In the genomic region with DNA sequence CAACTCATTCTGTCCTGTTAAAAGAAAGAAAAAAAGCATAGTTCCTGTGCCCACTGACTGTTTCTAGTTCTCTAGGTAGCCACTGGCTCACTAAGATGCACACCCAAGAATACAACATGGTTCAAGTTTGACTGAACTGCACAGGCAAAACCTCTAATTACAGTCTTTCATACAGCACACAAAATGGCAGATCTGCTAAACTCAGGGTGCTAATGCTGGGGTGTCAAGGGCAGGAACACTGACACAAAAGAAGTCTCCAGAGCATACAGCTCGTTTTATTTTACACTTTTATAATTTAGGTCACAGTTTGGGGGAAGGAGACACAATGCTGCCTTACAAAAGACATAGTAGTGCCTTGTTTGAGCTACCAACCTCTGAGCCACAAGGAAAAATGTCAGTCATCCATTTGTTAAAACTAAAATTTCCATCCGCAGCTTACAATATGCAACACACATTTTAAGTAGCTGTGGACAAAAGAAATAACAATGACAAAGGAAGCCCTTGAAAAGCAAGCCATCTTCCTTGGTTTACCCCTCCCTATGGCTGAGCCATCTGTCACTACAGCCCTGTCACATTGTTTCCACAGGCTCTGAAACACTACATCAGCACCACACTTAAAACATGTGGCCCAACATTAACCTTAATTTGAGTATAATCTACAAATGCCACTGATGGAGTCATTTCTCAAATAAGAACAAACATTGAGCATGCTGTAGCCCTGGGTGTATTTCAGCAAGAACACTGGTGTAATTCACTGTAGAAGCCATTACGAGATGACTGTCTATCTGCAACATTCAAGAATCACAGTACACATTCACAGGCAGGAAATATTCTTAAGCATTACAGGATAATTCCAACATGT, we compare ENCODE assay signal across 9 mouse cellular contexts. TPM values are rescaled to one million over a fixed set of nuclear protein-coding genes. Genes with fewer than 3 reads are reported as not detected.
DNase-seq lines count a peak whose midpoint lies in the region; ATAC-seq and TF ChIP-seq lines count a peak whose summit lies in the region.
"Had no signal": no experiment of that assay in that cellular context is flagged by ENCODE, and none has a peak within 500 bp of the region (broad histone marks: within the 10 kb centered on the region; RNA-seq: fewer than 3 reads in every experiment).

No protein-coding gene starts in this region.

- H3K27me3 ChIP-seq in cerebellum, adult 2 months (ENCODE audit: control insufficient read depth, insufficient read depth, low read length) = no peaks in the 10 kb centered on the region
- H3K27me3 ChIP-seq in forebrain, embryonic 15.5 days = no peaks in the 10 kb centered on the region
- no peaks in the 10 kb centered on the region for H3K27me3 ChIP-seq in liver, embryonic 16.5 days (ENCODE audit: control insufficient read depth, insufficient read depth, low read depth, low read length)

- WGBS in cerebellum, adult 2 months = 1% methylated on average over 3 of the region's 3 CpGs
- WGBS in forebrain, embryonic 15.5 days = 5% methylated on average over 3 of the region's 3 CpGs
- WGBS in liver, embryonic 16.5 days (ENCODE audit: insufficient replicate concordance) = 61% methylated on average over 3 of the region's 3 CpGs

- H3K4me2 ChIP-seq in forebrain, embryonic 15.5 days (replicated peaks) = peak overlapping the region; percentile 70
- H3K4me2 ChIP-seq in liver, embryonic 16.5 days (ENCODE audit: low read depth, low read length) = peak overlapping the region; percentile 27; the same call in 1 of the 2 replicates

- DNase-seq in cerebellum, adult 2 months = peak; percentile 52 to 71
- no peak for DNase-seq in cerebellum, adult 11-12 months
- DNase-seq in R1 (ENCODE audit: low read depth, low spot score) = peak; percentile 65
- peak; percentile 28 for DNase-seq in telencephalon, adult 2 months (ENCODE audit: low read depth, low spot score)
- DNase-seq in gastrocnemius, postnatal 4 days (ENCODE audit: low spot score in 2 of 2) = no peak
- no peak for DNase-seq in spleen, postnatal 10 days (ENCODE audit: low spot score in 2 of 2)

- peak; percentile 62 for ATAC-seq in forebrain, embryonic 15.5 days (replicated peaks)
- no peak for ATAC-seq in liver, embryonic 16.5 days (ENCODE audit: low read depth)

- H3K9ac ChIP-seq in forebrain, embryonic 15.5 days (replicated peaks) = peak overlapping the region; percentile 58
- no peak overlapping the region for H3K9ac ChIP-seq in liver, embryonic 16.5 days (ENCODE audit: low read depth, low read length)

- no peak for TF ChIP-seq POLR2A in cerebellum, adult 2 months (IDR thresholded peaks at IDR 0.05; ENCODE audit: borderline replicate concordance, insufficient read depth, low read length)

- H3K27ac ChIP-seq in cerebellum, adult 2 months (ENCODE audit: insufficient read depth, low read length) = peak overlapping the region; percentile 77; the same call in 1 of the 2 replicates
- H3K27ac ChIP-seq in forebrain, embryonic 15.5 days (replicated peaks) = peak overlapping the region; percentile 95
- H3K27ac ChIP-seq in liver, embryonic 16.5 days (ENCODE audit: low read length) = 0 out of 2 replicates have a peak overlapping the region, but pooled peaks have one; percentile 44

- no peaks in the 10 kb centered on the region for H3K9me3 ChIP-seq in forebrain, embryonic 15.5 days
- H3K9me3 ChIP-seq in liver, embryonic 16.5 days (replicated peaks; ENCODE audit: control insufficient read depth, low read length) = no peaks in the 10 kb centered on the region

- H3K4me3 ChIP-seq in cerebellum, adult 2 months (replicated peaks; ENCODE audit: insufficient read depth, low read depth, low read length) = peak overlapping the region; percentile 62
- H3K4me3 ChIP-seq in forebrain, embryonic 15.5 days = peak overlapping the region; percentile 57
- no peak overlapping the region for H3K4me3 ChIP-seq in liver, embryonic 16.5 days (ENCODE audit: low read depth, low read length)
- H3K4me3 ChIP-seq: erythroblast, embryonic 14.5 days had no signal

- no peaks in the 10 kb centered on the region for H3K36me3 ChIP-seq in forebrain, embryonic 15.5 days
- no peaks in the 10 kb centered on the region for H3K36me3 ChIP-seq in liver, embryonic 16.5 days (ENCODE audit: control insufficient read depth, insufficient read depth)

- peaks cover 4% of the 10 kb centered on the region; the same call in 1 of the 2 replicates for H3K4me1 ChIP-seq in cerebellum, adult 2 months (ENCODE audit: control insufficient read depth, insufficient read depth, low read length)
- H3K4me1 ChIP-seq in forebrain, embryonic 15.5 days = peaks cover 28% of the 10 kb centered on the region
- no peaks in the 10 kb centered on the region for H3K4me1 ChIP-seq in liver, embryonic 16.5 days (ENCODE audit: control insufficient read depth, low read depth, low read length)

- no peak for TF ChIP-seq CTCF in cerebellum, adult 2 months (IDR thresholded peaks at IDR 0.05; ENCODE audit: borderline replicate concordance, insufficient read depth, low read depth, low read length)

RNA-seq across cellular contexts. Expression of a gene that starts 41.1 kb away (rescaled TPM):
- polyA plus RNA-seq in cerebellum, adult 2 months (2012; rRNA removed) = 12.5 and 14.8 TPM in 2 replicates
- 27.1 TPM in 2 replicates for polyA plus RNA-seq in forebrain, embryonic 15.5 days (2015; fragmentation: Nextera tagmentation; extraction: Ambion mirVana)
- 2.7 TPM in 2 replicates for polyA plus RNA-seq in liver, embryonic 16.5 days (2015; fragmentation: Nextera tagmentation; extraction: Ambion mirVana)
- 10 to 100 TPM; 12.5 TPM for total RNA-seq in gastrocnemius, postnatal 4 days (2021)
- polyA plus RNA-seq: erythroblast, embryonic 14.5 days had no signal

Comparison
In these comparisons a context has a peak if more than half of its experiments do, and no peak if none do; other contexts are left out.
1. DNase-seq: peak in cerebellum, adult 2 months (2 of 2), R1 (single experiment) and telencephalon, adult 2 months (single experiment); none in cerebellum, adult 11-12 months (single experiment), gastrocnemius, postnatal 4 days (0 of 2) and spleen, postnatal 10 days (0 of 2).
2. H3K27ac ChIP-seq: peak in every context shown above with its lines; median percentile 95 in forebrain, embryonic 15.5 days; 77 in cerebellum, adult 2 months; 44 in liver, embryonic 16.5 days.